Mouse (Mus musculus): Measurements from ENCODE around the gene Irx5. TPM values are rescaled to one million over a fixed set of nuclear protein-coding genes. Genes with fewer than 3 reads are reported as not detected.

The Irx5 gene
- polyA plus RNA-seq, 1 experiment from 2014 or later: 0.14 TPM

DNA sequence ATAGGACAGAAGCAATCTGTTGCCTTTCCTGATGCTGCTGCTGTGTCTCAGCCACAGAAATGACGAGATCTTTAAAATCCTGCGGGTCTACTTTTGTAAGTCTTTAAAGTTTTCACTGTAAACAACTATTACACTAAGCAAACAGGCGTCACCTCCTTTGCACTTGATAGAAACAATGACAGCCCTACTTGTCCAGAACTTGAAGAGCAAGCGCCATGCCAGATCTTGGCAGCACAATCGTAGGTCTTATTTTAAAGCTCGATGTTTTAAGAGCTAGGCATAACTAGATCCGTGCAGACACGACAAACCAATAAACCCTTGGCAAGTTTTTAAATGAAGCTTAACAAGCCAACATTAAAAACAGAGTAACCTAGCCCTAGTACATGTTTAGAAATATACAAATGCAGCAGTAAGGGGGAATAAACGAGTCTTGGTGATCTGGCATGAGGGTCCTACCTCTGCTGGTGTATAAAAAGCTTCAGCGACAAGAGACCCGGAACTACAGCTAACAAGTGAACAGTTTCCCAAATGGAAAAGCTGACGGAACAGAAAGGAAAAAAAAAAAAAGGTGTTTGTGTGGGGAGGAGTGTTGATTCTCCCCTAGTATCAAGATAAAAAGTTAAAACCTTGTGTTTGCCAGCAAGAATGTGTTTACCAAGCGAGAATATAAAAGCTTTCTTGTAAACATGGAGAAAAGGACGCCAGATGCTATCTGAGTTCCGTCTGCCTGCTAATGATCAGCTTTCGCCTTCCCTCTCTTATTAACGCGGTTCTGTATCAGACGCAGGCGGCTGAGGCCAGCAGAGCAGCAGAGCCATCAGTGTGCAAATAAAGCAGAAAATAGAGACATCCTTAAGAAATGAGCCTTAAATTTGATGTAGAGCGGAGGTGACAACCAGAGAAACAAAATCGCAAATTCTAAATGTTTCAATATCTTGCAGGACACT lies 2.6 kb upstream of the Irx5 start:
- H3K9ac ChIP-seq (ENCODE audit: low read depth, low read length): no peak overlapping the region
- no peak for ATAC-seq
- H3K36me3 ChIP-seq (ENCODE audit: control insufficient read depth, insufficient read depth): no peaks in the 10 kb centered on the region
- H3K4me1 ChIP-seq (replicated peaks; ENCODE audit: control insufficient read depth, insufficient read depth, low read length): peaks cover 10% of the 10 kb centered on the region; the same call in 1 of the 2 replicates
- H3K27me3 ChIP-seq (replicated peaks; ENCODE audit: control insufficient read depth, insufficient read depth, low read length): peaks cover 85% of the 10 kb centered on the region
- no peak for TF ChIP-seq CTCF (IDR thresholded peaks at IDR 0.05; ENCODE audit: low read depth)
- H3K4me3 ChIP-seq (ENCODE audit: low read depth, low read length): peak overlapping the region; percentile 63
- no peak overlapping the region for H3K27ac ChIP-seq (ENCODE audit: low read depth, low read length)
- WGBS: 7% methylated on average over 22 of the region's 22 CpGs
- H3K9me3 ChIP-seq (ENCODE audit: control insufficient read depth): no peaks in the 10 kb centered on the region
- H3K4me2 ChIP-seq (replicated peaks; ENCODE audit: low read depth): peak overlapping the region; percentile 68

GRCm38 (mm10) chr8:92355701-92356612 lies 1.5 kb upstream of the Irx5 start:
- H3K9me3 ChIP-seq (ENCODE audit: control insufficient read depth): no peaks in the 10 kb centered on the region
- H3K27ac ChIP-seq (ENCODE audit: low read depth, low read length): no peak overlapping the region
- peak; percentile 96 for ATAC-seq
- H3K36me3 ChIP-seq (ENCODE audit: control insufficient read depth, insufficient read depth): no peaks in the 10 kb centered on the region
- H3K4me2 ChIP-seq (replicated peaks; ENCODE audit: low read depth): peak overlapping the region; percentile 68
- H3K4me3 ChIP-seq (ENCODE audit: low read depth, low read length): peak overlapping the region; percentile 63
- H3K27me3 ChIP-seq (replicated peaks; ENCODE audit: control insufficient read depth, insufficient read depth, low read length): peaks cover 89% of the 10 kb centered on the region
- peak; percentile 57 for TF ChIP-seq CTCF (IDR thresholded peaks at IDR 0.05; ENCODE audit: low read depth)
- 1% methylated on average over 66 of the region's 93 CpGs for WGBS
- peaks cover 10% of the 10 kb centered on the region; the same call in 1 of the 2 replicates for H3K4me1 ChIP-seq (replicated peaks; ENCODE audit: control insufficient read depth, insufficient read depth, low read length)
- H3K9ac ChIP-seq (ENCODE audit: low read depth, low read length): 0 out of 2 replicates have a peak overlapping the region, but pooled peaks have one; percentile 13

- Histone ChIP-seq H3K27ac (ENCODE audit: low read depth, low read length) (no peak overlapping the region), H3K4me3 (ENCODE audit: low read depth, low read length) (peak overlapping the region; percentile 63), H3K4me2 (replicated peaks; ENCODE audit: low read depth) (peak overlapping the region; percentile 68), H3K4me1 (replicated peaks; ENCODE audit: control insufficient read depth, insufficient read depth, low read length) (peaks cover 10% of the 10 kb centered on the region; the same call in 1 of the 2 replicates), H3K9ac (ENCODE audit: low read depth, low read length) (no peak overlapping the region), H3K36me3 (ENCODE audit: control insufficient read depth, insufficient read depth) (no peaks in the 10 kb centered on the region), H3K9me3 (ENCODE audit: control insufficient read depth) (no peaks in the 10 kb centered on the region), H3K27me3 (replicated peaks; ENCODE audit: control insufficient read depth, insufficient read depth, low read length) (peaks cover 89% of the 10 kb centered on the region)
- no peak for ATAC-seq
- TF ChIP-seq CTCF (IDR thresholded peaks at IDR 0.05; ENCODE audit: low read depth): no peak
- under 1% methylated on average over 40 of the region's 40 CpGs for WGBS
Measured at GRCm38 (mm10) chr8:92356613-92357375, 631 bp upstream of the Irx5 start.

DNA sequence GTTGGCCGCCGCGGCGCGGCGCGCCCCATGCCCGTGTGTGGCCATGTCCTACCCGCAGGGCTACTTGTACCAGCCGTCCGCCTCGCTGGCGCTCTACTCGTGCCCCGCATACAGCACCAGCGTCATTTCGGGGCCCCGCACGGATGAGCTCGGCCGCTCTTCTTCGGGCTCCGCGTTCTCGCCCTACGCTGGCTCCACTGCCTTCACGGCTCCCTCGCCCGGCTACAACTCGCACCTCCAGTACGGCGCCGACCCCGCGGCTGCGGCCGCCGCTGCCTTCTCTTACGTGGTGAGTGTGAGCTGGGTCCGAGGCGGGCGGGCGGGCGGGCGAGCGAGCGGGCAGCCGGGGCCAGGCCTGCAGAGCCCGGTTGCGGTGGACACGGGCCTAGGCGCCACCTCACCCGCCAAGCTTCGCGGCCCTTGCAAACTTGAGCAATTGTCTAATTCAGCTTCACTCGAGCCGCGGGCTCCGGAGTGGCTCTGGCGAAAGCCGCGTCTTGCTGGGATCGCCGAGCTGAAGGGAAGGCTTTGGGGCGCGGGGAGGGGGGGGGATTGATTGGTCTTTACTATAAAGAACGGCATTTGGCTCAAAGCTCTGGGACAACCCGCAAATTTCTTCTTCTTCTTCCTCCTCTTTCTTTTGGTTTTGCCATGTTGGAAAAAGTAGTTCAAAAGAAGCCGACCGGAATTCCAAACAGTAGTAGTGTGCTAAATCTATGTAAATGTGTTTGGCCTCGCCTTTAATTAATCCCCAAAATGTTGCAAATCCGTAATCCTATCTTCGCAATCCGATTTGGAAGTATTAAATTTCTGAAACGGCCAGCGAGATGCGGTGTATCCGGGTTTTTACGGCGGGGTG lies 945 bp downstream of the Irx5 start:
- Histone ChIP-seq H3K36me3 (ENCODE audit: control insufficient read depth, insufficient read depth) (no peaks in the 10 kb centered on the region), H3K9ac (ENCODE audit: low read depth, low read length) (no peak overlapping the region), H3K4me3 (ENCODE audit: low read depth, low read length) (peak overlapping the region; percentile 63), H3K4me2 (replicated peaks; ENCODE audit: low read depth) (peak overlapping the region; percentile 68), H3K4me1 (replicated peaks; ENCODE audit: control insufficient read depth, insufficient read depth, low read length) (peaks cover 10% of the 10 kb centered on the region; the same call in 1 of the 2 replicates), H3K27me3 (replicated peaks; ENCODE audit: control insufficient read depth, insufficient read depth, low read length) (peaks cover 91% of the 10 kb centered on the region), H3K9me3 (ENCODE audit: control insufficient read depth) (no peaks in the 10 kb centered on the region), H3K27ac (ENCODE audit: low read depth, low read length) (no peak overlapping the region)
- ATAC-seq: no peak
- TF ChIP-seq CTCF (IDR thresholded peaks at IDR 0.05; ENCODE audit: low read depth): no peak
- WGBS: under 1% methylated on average over 69 of the region's 80 CpGs

All from intestine, postnatal 0 days (tissue).